Mouse (Mus musculus): ENCODE measurements around the gene Ptpru. TPM values are rescaled to one million over a fixed set of nuclear protein-coding genes. Genes with fewer than 3 reads are reported as not detected.

Gene Ptpru
- polyA plus RNA-seq, 1 experiment from 2014 or later = 5.7 TPM

DNA sequence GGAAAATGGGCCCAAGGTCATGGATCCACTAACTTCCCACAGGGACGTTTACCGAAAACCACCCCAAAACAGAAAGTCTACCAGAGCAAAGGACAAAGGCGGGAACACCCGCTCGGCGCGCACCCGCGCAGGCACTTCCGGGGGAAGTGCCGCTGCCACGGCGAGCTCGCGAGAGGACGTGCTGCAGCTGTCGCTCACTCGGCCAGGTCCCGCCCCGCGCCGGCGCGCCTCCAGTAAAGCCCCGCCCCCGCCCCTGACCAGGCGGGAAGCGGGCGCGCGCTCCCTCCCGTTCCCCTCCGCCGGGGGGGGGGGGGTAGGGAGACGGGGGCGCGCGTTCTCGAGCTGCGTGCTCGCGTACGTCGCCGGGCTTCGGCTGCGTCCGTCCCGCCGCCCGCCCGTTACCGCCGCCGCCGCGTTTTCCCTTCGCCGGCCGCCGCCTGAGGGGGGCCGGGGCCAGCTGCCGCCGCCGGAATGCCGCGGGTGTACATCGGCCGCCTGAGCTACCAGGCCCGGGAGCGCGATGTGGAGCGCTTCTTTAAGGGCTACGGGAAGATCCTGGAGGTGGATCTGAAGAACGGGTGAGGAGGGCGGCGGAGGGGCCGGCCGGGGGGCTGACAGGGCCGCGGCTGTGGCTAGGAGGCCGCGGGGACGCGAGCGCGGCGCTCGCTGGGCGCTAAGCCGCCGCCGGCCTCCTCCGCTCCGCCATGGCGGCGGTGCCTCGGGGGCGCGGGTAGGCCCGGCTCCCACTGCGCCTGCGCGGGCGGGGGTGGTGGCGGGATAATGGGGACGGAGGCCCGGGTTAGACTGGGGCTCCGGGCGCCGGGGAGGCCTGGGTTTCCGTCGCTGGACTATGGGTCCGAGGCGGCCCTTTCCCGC, 35.4 kb upstream of the Ptpru start, which contains the start of gene Srsf4:
Gene Srsf4 (plus strand): TSS at position 325 of the 876 bp plus-strand sequence.
- peak; percentile 94 for ATAC-seq (replicated peaks; ENCODE audit: low FRiP score, low TSS enrichment, low read depth)
- no peaks in the 10 kb centered on the region for H3K27me3 ChIP-seq (replicated peaks; ENCODE audit: control insufficient read depth, insufficient read depth, low read length)
- H3K4me1 ChIP-seq (replicated peaks; ENCODE audit: control insufficient read depth, insufficient read depth, low read length) = peaks cover 32% of the 10 kb centered on the region
- peak within 1 kb of the TSS; percentile 96 for H3K4me3 ChIP-seq (ENCODE audit: low read depth, low read length)
- peak within 1 kb of the TSS; percentile 89 for H3K4me2 ChIP-seq (ENCODE audit: low read length)
- peak within 1 kb of the TSS; percentile 100 for H3K27ac ChIP-seq (ENCODE audit: low read depth)
- WGBS = under 1% methylated on average over 89 of the region's 116 CpGs
- H3K9ac ChIP-seq (ENCODE audit: low read length) = peak within 1 kb of the TSS; percentile 100
- H3K9me3 ChIP-seq (ENCODE audit: control insufficient read depth, low read length) = no peaks in the 10 kb centered on the region
- DNase-seq (ENCODE audit: low spot score) = peak; percentile 96
- no peaks in the 10 kb centered on the region for H3K36me3 ChIP-seq (ENCODE audit: control insufficient read depth, insufficient read depth, low read length)

DNA sequence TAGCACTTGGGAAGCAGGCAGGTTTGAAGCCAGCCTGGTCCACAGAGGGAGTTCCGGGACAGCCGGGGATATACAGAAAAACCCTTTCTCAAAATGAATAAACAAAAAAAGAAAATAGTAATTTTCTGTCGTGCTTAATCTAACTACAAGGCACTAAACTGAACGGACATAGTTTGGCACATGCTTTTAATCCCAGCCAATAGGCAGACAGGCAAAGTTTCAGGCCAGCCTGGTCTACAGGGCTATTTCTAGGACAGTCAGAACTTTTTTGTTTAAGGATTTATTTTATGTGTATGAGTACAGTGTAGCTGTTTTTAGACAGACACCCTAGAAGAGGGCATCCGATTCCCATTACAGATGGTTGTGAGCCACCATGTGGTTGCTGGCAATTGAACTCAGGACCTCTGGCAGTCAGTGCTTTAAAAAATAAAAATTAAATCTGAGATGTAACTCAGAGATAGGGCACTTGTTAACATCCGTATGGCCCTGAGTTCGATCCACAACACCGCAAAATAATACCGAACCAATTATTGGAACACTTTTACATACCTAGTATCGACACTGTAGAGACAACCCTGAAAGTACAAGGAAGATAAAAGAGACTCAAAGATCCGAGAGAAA, 34.7 kb upstream of the Ptpru start:
- H3K4me1 ChIP-seq (replicated peaks; ENCODE audit: control insufficient read depth, insufficient read depth, low read length) = peaks cover 27% of the 10 kb centered on the region
- H3K9me3 ChIP-seq (ENCODE audit: control insufficient read depth, low read length) = no peaks in the 10 kb centered on the region
- peak overlapping the region; percentile 100 for H3K27ac ChIP-seq (ENCODE audit: low read depth)
- DNase-seq (ENCODE audit: low spot score) (no peak), ATAC-seq (replicated peaks; ENCODE audit: low FRiP score, low TSS enrichment, low read depth) (peak; percentile 30; the same call in 1 of the 2 replicates)
- H3K4me2 ChIP-seq (ENCODE audit: low read length) = peak overlapping the region; percentile 64
- H3K27me3 ChIP-seq (replicated peaks; ENCODE audit: control insufficient read depth, insufficient read depth, low read length) = no peaks in the 10 kb centered on the region
- WGBS = 9% methylated on average over 11 of the region's 11 CpGs
- H3K9ac ChIP-seq (ENCODE audit: low read length) = peak overlapping the region; percentile 100
- peaks cover 2% of the 10 kb centered on the region; the same call in 1 of the 2 replicates for H3K36me3 ChIP-seq (ENCODE audit: control insufficient read depth, insufficient read depth, low read length)
- H3K4me3 ChIP-seq (ENCODE audit: low read depth, low read length) = peak overlapping the region; percentile 96

DNA sequence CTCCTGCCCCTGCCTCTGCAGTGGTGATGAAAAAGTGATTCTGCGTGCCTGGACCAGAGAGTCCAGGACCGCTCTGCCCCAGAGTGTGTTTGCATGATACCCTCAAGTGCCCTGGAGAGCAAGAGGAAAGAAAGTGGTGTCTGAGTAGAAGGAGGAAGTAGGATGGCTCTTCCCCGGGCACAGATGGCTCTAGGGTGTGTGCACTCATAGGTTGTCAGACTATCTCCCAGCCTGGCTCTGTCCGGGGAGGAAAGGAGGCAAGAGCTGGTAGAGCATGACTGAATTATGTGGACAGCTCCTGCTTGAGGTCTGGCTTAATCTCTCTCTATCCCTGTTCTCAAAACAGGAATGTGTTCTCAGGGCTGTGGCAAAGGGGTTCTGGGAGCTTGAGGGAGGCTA, 23.3 kb upstream of the Ptpru start:
- DNase-seq (ENCODE audit: low spot score) = no peak
- 91% methylated on average over 4 of the region's 4 CpGs for WGBS
- Histone ChIP-seq H3K4me3 (ENCODE audit: low read depth, low read length) (no peak overlapping the region), H3K27me3 (replicated peaks; ENCODE audit: control insufficient read depth, insufficient read depth, low read length) (no peaks in the 10 kb centered on the region), H3K9me3 (ENCODE audit: control insufficient read depth, low read length) (no peaks in the 10 kb centered on the region), H3K9ac (ENCODE audit: low read length) (no peak overlapping the region), H3K27ac (ENCODE audit: low read depth) (no peak overlapping the region), H3K4me2 (ENCODE audit: low read length) (no peak overlapping the region), H3K36me3 (ENCODE audit: control insufficient read depth, insufficient read depth, low read length) (peaks cover 49% of the 10 kb centered on the region), H3K4me1 (replicated peaks; ENCODE audit: control insufficient read depth, insufficient read depth, low read length) (no peaks in the 10 kb centered on the region)
- ATAC-seq (replicated peaks; ENCODE audit: low FRiP score, low TSS enrichment, low read depth) = no peak

DNA sequence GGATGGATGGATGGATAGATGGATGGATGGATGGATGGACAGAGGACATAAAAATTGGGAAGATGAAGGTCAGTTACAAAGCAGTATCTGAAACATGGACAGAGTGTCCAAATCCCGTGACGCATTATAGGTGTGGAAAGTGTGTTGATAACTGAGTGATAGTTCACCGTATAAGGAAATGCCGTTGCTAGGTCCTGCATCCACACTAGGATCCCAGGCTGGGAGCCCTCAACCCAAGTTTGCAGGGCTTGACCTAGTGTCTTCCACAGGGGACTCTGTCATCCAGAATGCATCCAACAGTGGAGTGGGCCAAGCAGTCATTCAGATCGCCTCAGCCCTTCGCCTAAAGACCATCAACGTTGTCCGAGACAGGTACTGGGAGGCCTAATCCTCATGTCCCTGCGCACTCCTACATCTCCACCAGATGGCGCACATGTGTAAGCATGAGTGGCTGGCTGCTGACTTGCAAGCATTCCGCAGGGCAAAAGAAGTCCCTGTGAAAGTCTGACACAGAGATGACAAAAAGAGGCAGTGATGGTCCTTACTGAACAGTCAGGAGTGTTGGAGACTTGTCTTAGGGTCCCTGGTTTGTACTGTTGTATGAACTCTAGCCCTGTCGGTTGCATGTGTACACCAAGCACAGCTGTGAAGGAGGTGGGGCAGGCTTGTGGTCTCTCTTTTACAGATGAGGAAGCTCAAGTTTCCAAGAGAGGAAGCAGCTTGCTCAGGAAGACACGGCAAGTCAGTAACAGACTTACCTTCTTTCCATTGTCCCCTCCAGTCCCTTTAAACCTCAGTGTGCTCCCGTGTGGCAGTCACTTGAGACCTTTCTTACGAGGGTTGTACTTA, 22.6 kb upstream of the Ptpru start:
- Histone ChIP-seq H3K4me1 (replicated peaks; ENCODE audit: control insufficient read depth, insufficient read depth, low read length) (no peaks in the 10 kb centered on the region), H3K36me3 (ENCODE audit: control insufficient read depth, insufficient read depth, low read length) (peaks cover 48% of the 10 kb centered on the region), H3K4me3 (ENCODE audit: low read depth, low read length) (no peak overlapping the region), H3K27ac (ENCODE audit: low read depth) (no peak overlapping the region), H3K9me3 (ENCODE audit: control insufficient read depth, low read length) (no peaks in the 10 kb centered on the region), H3K4me2 (ENCODE audit: low read length) (no peak overlapping the region), H3K27me3 (replicated peaks; ENCODE audit: control insufficient read depth, insufficient read depth, low read length) (no peaks in the 10 kb centered on the region), H3K9ac (ENCODE audit: low read length) (no peak overlapping the region)
- ATAC-seq (replicated peaks; ENCODE audit: low FRiP score, low TSS enrichment, low read depth) (peak; percentile 56; the same call in 1 of the 2 replicates), DNase-seq (ENCODE audit: low spot score) (peak; percentile 90)
- WGBS = 49% methylated on average over 15 of the region's 15 CpGs

DNA sequence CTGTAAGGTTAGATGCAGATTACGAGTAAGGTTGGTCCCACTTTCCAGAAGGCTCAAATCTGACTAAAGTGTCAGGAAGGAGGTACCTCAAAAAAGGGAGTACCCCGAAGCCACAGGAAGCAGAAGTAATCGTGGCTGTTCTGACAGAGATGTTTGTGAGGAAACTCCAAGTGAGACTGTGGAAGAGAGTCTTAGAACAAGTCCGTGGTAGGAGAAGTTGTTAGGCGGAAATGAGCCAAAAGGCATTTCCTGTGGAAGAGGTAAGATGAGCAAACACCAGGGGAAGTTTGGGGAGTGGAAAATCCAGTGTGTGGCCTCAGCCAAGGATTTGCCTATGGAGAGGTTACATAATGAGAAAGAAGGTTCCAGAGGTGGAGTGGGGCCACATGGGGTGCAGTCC, 16.9 kb upstream of the Ptpru start:
- no peaks in the 10 kb centered on the region for H3K9me3 ChIP-seq (ENCODE audit: control insufficient read depth, low read length)
- H3K4me1 ChIP-seq (replicated peaks; ENCODE audit: control insufficient read depth, insufficient read depth, low read length) = no peaks in the 10 kb centered on the region
- no peak overlapping the region for H3K4me3 ChIP-seq (ENCODE audit: low read depth, low read length)
- ATAC-seq (replicated peaks; ENCODE audit: low FRiP score, low TSS enrichment, low read depth) (no peak), DNase-seq (ENCODE audit: low spot score) (no peak)
- H3K9ac ChIP-seq (ENCODE audit: low read length) = no peak overlapping the region
- H3K4me2 ChIP-seq (ENCODE audit: low read length) = no peak overlapping the region
- WGBS = 79% methylated on average over 5 of the region's 5 CpGs
- H3K36me3 ChIP-seq (ENCODE audit: control insufficient read depth, insufficient read depth, low read length) = peaks cover 8% of the 10 kb centered on the region
- no peak overlapping the region for H3K27ac ChIP-seq (ENCODE audit: low read depth)
- no peaks in the 10 kb centered on the region for H3K27me3 ChIP-seq (replicated peaks; ENCODE audit: control insufficient read depth, insufficient read depth, low read length)

DNA sequence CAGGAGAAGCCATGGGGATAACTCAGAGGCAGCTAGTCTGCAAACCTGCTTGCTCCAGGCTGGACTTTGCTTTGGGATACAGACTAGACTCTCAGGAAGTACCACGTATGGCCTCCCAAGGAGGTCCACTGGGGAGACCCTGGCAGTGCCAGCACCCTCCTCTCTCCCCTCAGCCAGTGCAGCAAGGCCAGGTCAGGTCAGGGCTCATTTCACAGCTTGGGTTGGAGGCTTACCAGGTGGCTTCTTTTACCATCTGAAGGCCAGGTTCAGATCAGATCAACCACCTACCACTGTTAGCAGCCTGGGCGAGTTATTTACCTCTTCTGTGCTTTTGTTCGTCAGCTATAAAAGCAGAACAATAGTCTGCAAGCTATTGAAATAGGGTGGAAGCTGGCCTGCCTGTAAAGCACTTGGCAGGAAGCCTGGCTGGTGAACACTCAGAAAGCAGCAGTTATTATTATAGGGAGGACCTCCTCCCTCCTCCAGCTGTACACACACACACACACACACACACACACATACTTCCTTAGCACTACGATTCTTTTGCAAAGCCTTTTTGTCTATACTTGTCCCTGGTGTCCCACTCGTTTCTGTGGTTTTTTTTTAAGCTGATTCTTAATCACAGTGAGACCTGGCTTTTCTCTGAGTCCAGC, 12.0 kb upstream of the Ptpru start:
- Histone ChIP-seq H3K4me1 (replicated peaks; ENCODE audit: control insufficient read depth, insufficient read depth, low read length) (no peaks in the 10 kb centered on the region), H3K27me3 (replicated peaks; ENCODE audit: control insufficient read depth, insufficient read depth, low read length) (no peaks in the 10 kb centered on the region), H3K27ac (ENCODE audit: low read depth) (peak overlapping the region; percentile 36; the same call in 1 of the 2 replicates), H3K9ac (ENCODE audit: low read length) (no peak overlapping the region), H3K4me2 (ENCODE audit: low read length) (no peak overlapping the region), H3K36me3 (ENCODE audit: control insufficient read depth, insufficient read depth, low read length) (0 out of 2 replicates have a peak, but pooled peaks cover 7% of the 10 kb centered on the region), H3K9me3 (ENCODE audit: control insufficient read depth, low read length) (no peaks in the 10 kb centered on the region), H3K4me3 (ENCODE audit: low read depth, low read length) (no peak overlapping the region)
- 50% methylated on average over 5 of the region's 5 CpGs for WGBS
- ATAC-seq (replicated peaks; ENCODE audit: low FRiP score, low TSS enrichment, low read depth) (no peak), DNase-seq (ENCODE audit: low spot score) (no peak)

DNA sequence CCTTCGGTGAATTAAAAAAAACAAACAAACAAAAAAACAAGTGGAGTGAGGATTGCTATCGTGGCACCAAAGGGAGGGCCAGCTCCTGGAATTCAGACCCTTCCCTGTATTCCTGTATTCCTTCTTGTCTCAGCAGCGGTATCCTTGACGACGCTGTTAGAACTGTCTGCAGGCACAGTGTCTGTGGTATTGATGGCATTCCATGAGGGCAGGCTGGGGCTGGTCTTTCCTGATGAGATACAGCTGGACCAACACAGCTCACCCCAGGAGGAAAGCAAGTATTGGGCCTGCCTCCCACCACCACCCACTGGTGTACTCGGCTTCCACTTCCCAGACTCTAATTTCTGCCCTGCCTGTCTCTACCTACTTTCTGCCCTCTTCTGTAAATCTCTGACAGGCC, 10.0 kb upstream of the Ptpru start:
- H3K4me1 ChIP-seq (replicated peaks; ENCODE audit: control insufficient read depth, insufficient read depth, low read length) = peaks cover 10% of the 10 kb centered on the region
- no peaks in the 10 kb centered on the region for H3K9me3 ChIP-seq (ENCODE audit: control insufficient read depth, low read length)
- no peaks in the 10 kb centered on the region for H3K27me3 ChIP-seq (replicated peaks; ENCODE audit: control insufficient read depth, insufficient read depth, low read length)
- ATAC-seq (replicated peaks; ENCODE audit: low FRiP score, low TSS enrichment, low read depth) (no peak), DNase-seq (ENCODE audit: low spot score) (no peak)
- H3K36me3 ChIP-seq (ENCODE audit: control insufficient read depth, insufficient read depth, low read length) = 0 out of 2 replicates have a peak, but pooled peaks cover 7% of the 10 kb centered on the region
- H3K27ac ChIP-seq (ENCODE audit: low read depth) = no peak overlapping the region
- H3K4me3 ChIP-seq (ENCODE audit: low read depth, low read length) = no peak overlapping the region
- no peak overlapping the region for H3K4me2 ChIP-seq (ENCODE audit: low read length)
- 63% methylated on average over 6 of the region's 6 CpGs for WGBS
- H3K9ac ChIP-seq (ENCODE audit: low read length) = no peak overlapping the region

All from intestine, embryonic 14.5 days (tissue).